Mouse (Mus musculus) MEL (cell line): ENCODE data around the gene Gys1. TPM values are rescaled to one million over a fixed set of nuclear protein-coding genes. Genes with fewer than 3 reads are reported as not detected.

ENCODE experiments used
- DNase-seq: peaks from one replicate; pipeline ENCODE4 v3.0.0; 2011; ENCODE audit warnings: low read depth, low spot score
- H3K27ac ChIP-seq: 2 replicates; pipeline ENCODE4 v1.5.1; 2012; ENCODE audit warnings: low read depth, mild to moderate bottlenecking, control low read depth, low read length, moderate library complexity; ENCODE audit not compliant: control insufficient read depth
- H3K27me3 ChIP-seq, 2 experiments: fragments of 150-350 bp in 1 of 2; sonication (generic) in 1 of 2; 2 replicates each; pipeline ENCODE4 v1.6.1; 2012; ENCODE audit warnings: low read length in 2 of 2, mild to moderate bottlenecking in 2 of 2, improper control_type of control experiment in 1 of 2, moderate library complexity in 1 of 2; ENCODE audit not compliant: insufficient read depth in 2 of 2, control insufficient read depth in 1 of 2
- H3K36me3 ChIP-seq, 2 experiments: 2 replicates each; pipeline ENCODE4 v1.6.1; 2012 to 2014; ENCODE audit warnings: low read length in 2 of 2, improper control_type of control experiment in 1 of 2, inconsistent platforms in 1 of 2, mild to moderate bottlenecking in 1 of 2; ENCODE audit not compliant: insufficient read depth in 2 of 2, control insufficient read depth in 1 of 2
- H3K4me1 ChIP-seq, 2 experiments: fragments of 150-350 bp in 1 of 2; sonication (generic) in 1 of 2; 2 replicates each; pipeline ENCODE4 v1.6.1; 2012; ENCODE audit warnings: low read length in 2 of 2, improper control_type of control experiment in 1 of 2, mild to moderate bottlenecking in 1 of 2; ENCODE audit not compliant: insufficient read depth in 2 of 2, control insufficient read depth in 1 of 2
- H3K4me3 ChIP-seq, 2 experiments: fragments of 150-350 bp in 1 of 2; sonication (generic) in 1 of 2; 2 replicates each; pipeline ENCODE4 v1.5.1; 2012; ENCODE audit warnings: low read depth in 2 of 2, low read length in 2 of 2, mild to moderate bottlenecking in 2 of 2, moderate library complexity in 2 of 2, control low read depth in 1 of 2, improper control_type of control experiment in 1 of 2; ENCODE audit not compliant: control insufficient read depth in 1 of 2, insufficient read depth in 1 of 2
- H3K79me2 ChIP-seq: 2 replicates; pipeline ENCODE4 v1.6.1; 2012; ENCODE audit warnings: mild to moderate bottlenecking, low read length, moderate library complexity; ENCODE audit not compliant: control insufficient read depth, poor library complexity, insufficient read depth
- H3K9ac ChIP-seq: 2 replicates; pipeline ENCODE4 v1.6.1; 2012; ENCODE audit warnings: low read depth, mild to moderate bottlenecking, control low read depth, low read length, moderate library complexity; ENCODE audit not compliant: control insufficient read depth, poor library complexity, severe bottlenecking
- H3K9me3 ChIP-seq: fragments of 150-350 bp; sonication (generic); replicated peaks from 2 replicates; pipeline ENCODE4 v1.6.1; 2012; ENCODE audit warnings: mild to moderate bottlenecking, low read length, improper control_type of control experiment, moderate library complexity; ENCODE audit not compliant: insufficient read depth
- CTCF ChIP-seq, 3 experiments: IDR thresholded peaks in 2 of 3; conservative IDR thresholded peaks in 1 of 3; 2 replicates each; pipeline ENCODE4 v1.5.1; 2011 to 2012; ENCODE audit warnings: low read length in 3 of 3, low read depth in 2 of 3, mild to moderate bottlenecking in 2 of 3, improper control_type of control experiment in 1 of 3, inconsistent platforms in 1 of 3, mixed read lengths in 1 of 3, moderate library complexity in 1 of 3; ENCODE audit not compliant: control insufficient read depth in 1 of 3, insufficient read depth in 1 of 3, poor library complexity in 1 of 3, severe bottlenecking in 1 of 3
- ELF1 ChIP-seq: IDR thresholded peaks from 2 replicates; pipeline ENCODE4 v1.6.1; 2014; ENCODE audit warnings: low read depth, mild to moderate bottlenecking, inconsistent platforms, low read length, improper control_type of control experiment, moderate library complexity
- EP300 ChIP-seq, 2 experiments: IDR thresholded peaks; 2 replicates each; pipeline ENCODE4 v1.6.1; 2011; ENCODE audit warnings: improper control_type of control experiment in 2 of 2, low read length in 2 of 2, low read depth in 1 of 2, mild to moderate bottlenecking in 1 of 2
- GABPA ChIP-seq: IDR thresholded peaks from 2 replicates; pipeline ENCODE4 v1.6.1; 2012; ENCODE audit warnings: low read depth, mild to moderate bottlenecking, inconsistent platforms, low read length, improper control_type of control experiment, moderate library complexity
- GATA1 ChIP-seq: IDR thresholded peaks from 2 replicates; pipeline ENCODE4 v1.6.1; 2011; ENCODE audit warnings: low read depth, low read length, improper control_type of control experiment
- JUND ChIP-seq: IDR thresholded peaks from 2 replicates; pipeline ENCODE4 v1.6.1; 2011; ENCODE audit warnings: low read depth, mild to moderate bottlenecking, improper control_type of control experiment, low read length
- MAZ ChIP-seq: IDR thresholded peaks from 2 replicates; pipeline ENCODE4 v1.6.1; 2012; ENCODE audit warnings: low read depth, mild to moderate bottlenecking, inconsistent platforms, low read length, improper control_type of control experiment
- MXI1 ChIP-seq: IDR thresholded peaks from 2 replicates; pipeline ENCODE4 v1.6.1; 2011; ENCODE audit warnings: mild to moderate bottlenecking, low read depth, low read length, improper control_type of control experiment
- MYC ChIP-seq: IDR thresholded peaks from 2 replicates; pipeline ENCODE4 v1.6.1; 2011; ENCODE audit warnings: low read depth, mild to moderate bottlenecking, low read length, improper control_type of control experiment, moderate library complexity
- POLR2A ChIP-seq, 2 experiments: IDR thresholded peaks; 2 replicates each; pipeline ENCODE4 v1.6.1; 2011 to 2012; ENCODE audit warnings: low read length in 2 of 2, mild to moderate bottlenecking in 2 of 2, control low read depth in 1 of 2, improper control_type of control experiment in 1 of 2, low read depth in 1 of 2, moderate library complexity in 1 of 2; ENCODE audit not compliant: control insufficient read depth in 1 of 2, insufficient read depth in 1 of 2, poor library complexity in 1 of 2
- SIN3A ChIP-seq: IDR thresholded peaks from 2 replicates; pipeline ENCODE4 v1.6.1; 2012; ENCODE audit warnings: low read length, improper control_type of control experiment, inconsistent platforms
- SMC3 ChIP-seq: IDR thresholded peaks from 2 replicates; pipeline ENCODE4 v1.6.1; 2011; ENCODE audit warnings: low read depth, low read length, improper control_type of control experiment
- TBP ChIP-seq: IDR thresholded peaks from 2 replicates; pipeline ENCODE4 v1.8.0; 2011; ENCODE audit warnings: low read depth, low read length, improper control_type of control experiment
- TCF12 ChIP-seq: IDR thresholded peaks from 2 replicates; pipeline ENCODE4 v1.6.1; 2014; ENCODE audit warnings: low read depth, mild to moderate bottlenecking, inconsistent platforms, low read length, improper control_type of control experiment, moderate library complexity
- UBTF ChIP-seq: IDR thresholded peaks from 2 replicates; pipeline ENCODE4 v1.6.1; 2012; ENCODE audit warnings: low read depth, mild to moderate bottlenecking, inconsistent platforms, low read length, improper control_type of control experiment, moderate library complexity, borderline replicate concordance; ENCODE audit not compliant: insufficient read depth
- USF2 ChIP-seq, 2 experiments: IDR thresholded peaks; 2 replicates each; pipeline ENCODE4 v1.6.1; 2011 to 2012; ENCODE audit warnings: improper control_type of control experiment in 2 of 2, low read length in 2 of 2, borderline replicate concordance in 1 of 2, inconsistent platforms in 1 of 2, low read depth in 1 of 2, mild to moderate bottlenecking in 1 of 2; ENCODE audit not compliant: insufficient read depth in 1 of 2
- ZNF384 ChIP-seq: IDR thresholded peaks from 2 replicates; pipeline ENCODE4 v1.6.1; 2012; ENCODE audit warnings: low read depth, mild to moderate bottlenecking, inconsistent platforms, low read length, improper control_type of control experiment
- polyA plus RNA-seq, 2 experiments: library from polyadenylated mRNA; stranded (reverse) in 1 of 2; unstranded in 1 of 2; fragments of >175 nt in 1 of 2; fragments of >200 nt in 1 of 2; gene quantifications; 2 replicates each; pipeline versions ENCODE4 v1.2.1 to v1.2.4; 2012; ENCODE audit warnings: low replicate concordance in 2 of 2, low read depth in 1 of 2; ENCODE audit not compliant: insufficient read length in 2 of 2, insufficient read depth in 1 of 2, missing spikeins in 1 of 2
- total RNA-seq: library from RNA; depleted of rRNA; stranded (reverse); fragments of 300-350 nt; gene quantifications from 2 replicates; pipeline ENCODE4 v1.2.3, GENCODE M21; 2012

Gys1 gene
- total and polyA plus RNA-seq, 3 experiments = 12.8 to 46.9 TPM; not detected in 1

GRCm38 (mm10) chr7:45414740-45415224 is 19.9 kb upstream of the Gys1 start:
- no peaks in the 10 kb centered on the region for H3K9me3 ChIP-seq
- no peak overlapping the region for H3K27ac ChIP-seq
- H3K4me1 ChIP-seq = peaks cover 6 to 7% of the 10 kb centered on the region in 2 experiments; a peak in 2 of 4 replicates
- TF ChIP-seq JUND (no peak), USF2 (IDR thresholded peaks at IDR 0.05; ENCODE audit: borderline replicate concordance in 1 of 2, insufficient read depth in 1 of 2, low read depth in 1 of 2, low read length in 2 of 2) (no peak), MAZ (no peak), GATA1 (no peak), TCF12 (no peak), UBTF (no peak), EP300 (IDR thresholded peaks at IDR 0.05; ENCODE audit: low read depth in 1 of 2, low read length in 2 of 2) (no peak), CTCF (IDR thresholded peaks at IDR 0.05 in 2 of 3, conservative IDR thresholded peaks at IDR 0.05 in 1 of 3; ENCODE audit: control insufficient read depth in 1 of 3, insufficient read depth in 1 of 3, low read depth in 2 of 3, low read length in 3 of 3, poor library complexity in 1 of 3, severe bottlenecking in 1 of 3) (no peak), ZNF384 (no peak), ELF1 (no peak), POLR2A (IDR thresholded peaks at IDR 0.05; ENCODE audit: control insufficient read depth in 1 of 2, insufficient read depth in 1 of 2, low read depth in 1 of 2, low read length in 2 of 2, poor library complexity in 1 of 2) (no peak), TBP (no peak)
- H3K4me3 ChIP-seq = no peak overlapping the region
- H3K79me2 ChIP-seq = no peaks in the 10 kb centered on the region; the same call in 1 of the 2 replicates
- H3K9ac ChIP-seq = no peak overlapping the region
- DNase-seq = no peak
- peaks cover 0 to 3% of the 10 kb centered on the region in 2 experiments; a peak in 2 of 4 replicates for H3K27me3 ChIP-seq
- no peaks in the 10 kb centered on the region; a peak in 1 of 4 replicates for H3K36me3 ChIP-seq

GRCm38 (mm10) chr7:45415636-45416035 is 19.0 kb upstream of the Gys1 start:
- Histone ChIP-seq H3K4me3 (no peak overlapping the region), H3K9ac (no peak overlapping the region), H3K4me1 (peaks cover 6 to 7% of the 10 kb centered on the region in 2 experiments; a peak in 2 of 4 replicates), H3K27ac (no peak overlapping the region), H3K9me3 (no peaks in the 10 kb centered on the region), H3K79me2 (no peaks in the 10 kb centered on the region; the same call in 1 of the 2 replicates), H3K27me3 (peaks cover 0 to 3% of the 10 kb centered on the region in 2 experiments; a peak in 2 of 4 replicates), H3K36me3 (no peaks in the 10 kb centered on the region; a peak in 1 of 4 replicates)
- TF ChIP-seq GABPA = no peak
- no peak for TF ChIP-seq USF2 (IDR thresholded peaks at IDR 0.05; ENCODE audit: borderline replicate concordance in 1 of 2, insufficient read depth in 1 of 2, low read depth in 1 of 2, low read length in 2 of 2)
- TF ChIP-seq MXI1 = no peak
- no peak for TF ChIP-seq SMC3
- TF ChIP-seq MYC = no peak
- no peak for TF ChIP-seq GATA1
- TF ChIP-seq ELF1 = no peak
- TF ChIP-seq SIN3A = no peak
- no peak for TF ChIP-seq POLR2A (IDR thresholded peaks at IDR 0.05; ENCODE audit: control insufficient read depth in 1 of 2, insufficient read depth in 1 of 2, low read depth in 1 of 2, low read length in 2 of 2, poor library complexity in 1 of 2)
- DNase-seq = no peak
